Mouse (Mus musculus) cerebellum, postnatal 10 days (tissue): ENCODE results near the gene Cers6.

Experiments used
- DNase-seq, 2 experiments: peaks; one replicate each; pipeline ENCODE4 v3.0.0; 2021; ENCODE audit warnings: mixed read lengths in 2 of 2

The Cers6 gene

GRCm38 (mm10) chr2:68884573-68884972, 23.3 kb downstream of the Cers6 start:
- DNase-seq = no peak

GRCm38 (mm10) chr2:68885206-68885605, 24.0 kb downstream of the Cers6 start:
- DNase-seq = no peak

GRCm38 (mm10) chr2:68885766-68886496, 24.7 kb downstream of the Cers6 start:
- DNase-seq = no peak

GRCm38 (mm10) chr2:68886661-68887060, 25.4 kb downstream of the Cers6 start:
- DNase-seq = no peak

- DNase-seq = no peak
Observed at GRCm38 (mm10) chr2:68888094-68888705, 27.0 kb downstream of the Cers6 start.

GRCm38 (mm10) chr2:68889661-68890170, 28.5 kb downstream of the Cers6 start:
- DNase-seq = no peak

GRCm38 (mm10) chr2:68892476-68892875, 31.2 kb downstream of the Cers6 start:
- DNase-seq = no peak

- no peak for DNase-seq
Observed at GRCm38 (mm10) chr2:68895044-68895764, 34.0 kb downstream of the Cers6 start.

GRCm38 (mm10) chr2:68896196-68896595, 35.0 kb downstream of the Cers6 start:
- peak; percentile 21 to 30 for DNase-seq

GRCm38 (mm10) chr2:68899770-68900521, 38.7 kb downstream of the Cers6 start:
- no peak for DNase-seq

GRCm38 (mm10) chr2:68900640-68901378, 39.6 kb downstream of the Cers6 start:
- no peak for DNase-seq

- DNase-seq = no peak
Observed at GRCm38 (mm10) chr2:68901708-68902107, 40.5 kb downstream of the Cers6 start.

- no peak for DNase-seq
Observed at GRCm38 (mm10) chr2:68902546-68902945, 41.3 kb downstream of the Cers6 start.

GRCm38 (mm10) chr2:68906921-68907320, 45.7 kb downstream of the Cers6 start:
- DNase-seq = no peak

GRCm38 (mm10) chr2:68907721-68908463, 46.7 kb downstream of the Cers6 start:
- DNase-seq = no peak

- peak in 1 of 2 experiments; percentile 33 for DNase-seq
Observed at GRCm38 (mm10) chr2:68910727-68911126, 49.5 kb downstream of the Cers6 start.

- DNase-seq = no peak
Observed at GRCm38 (mm10) chr2:68911587-68912483, 50.6 kb downstream of the Cers6 start.

GRCm38 (mm10) chr2:68915742-68916141, 54.5 kb downstream of the Cers6 start:
- no peak for DNase-seq

GRCm38 (mm10) chr2:68916299-68916698, 55.1 kb downstream of the Cers6 start:
- DNase-seq = no peak

- no peak for DNase-seq
Observed at GRCm38 (mm10) chr2:68917010-68917409, 55.8 kb downstream of the Cers6 start.
